Mouse (Mus musculus): Measurements from ENCODE around the gene Fam90a1a. TPM values are rescaled to one million over a fixed set of nuclear protein-coding genes. Genes with fewer than 3 reads are reported as not detected.

Fam90a1a gene
- polyA plus RNA-seq, 1 experiment from 2014 or later = not detected

- Histone ChIP-seq H3K9ac (no peak within 1 kb of the TSS), H3K4me2 (no peak within 1 kb of the TSS), H3K27ac (no peak within 1 kb of the TSS), H3K36me3 (no peaks in the 10 kb centered on the region), H3K9me3 (no peaks in the 10 kb centered on the region), H3K27me3 (no peaks in the 10 kb centered on the region), H3K4me3 (no peak within 1 kb of the TSS), H3K4me1 (no peaks in the 10 kb centered on the region)
- no peak for ATAC-seq (ENCODE audit: insufficient number of reproducible peaks, low FRiP score, low TSS enrichment, low read depth)
- 95% methylated on average over 3 of the region's 3 CpGs for WGBS
Observed at GRCm38 (mm10) chr8:21969475-21969874, 11.0 kb downstream of the Fam90a1a start, which contains the start of gene Ccdc70. TSS of gene Ccdc70 (plus strand) at chr8:21969775.

GRCm38 (mm10) chr8:21978193-21978592 lies 19.7 kb downstream of the Fam90a1a start:
- Histone ChIP-seq H3K9ac (no peak overlapping the region), H3K4me1 (no peaks in the 10 kb centered on the region), H3K36me3 (no peaks in the 10 kb centered on the region), H3K27me3 (no peaks in the 10 kb centered on the region), H3K4me2 (no peak overlapping the region), H3K4me3 (no peak overlapping the region), H3K27ac (no peak overlapping the region), H3K9me3 (no peaks in the 10 kb centered on the region)
- no peak for ATAC-seq (ENCODE audit: insufficient number of reproducible peaks, low FRiP score, low TSS enrichment, low read depth)
- WGBS = 51% methylated on average over 4 of the region's 4 CpGs

- H3K27me3 ChIP-seq = no peaks in the 10 kb centered on the region
- WGBS = 62% methylated on average over 8 of the region's 8 CpGs
- H3K4me3 ChIP-seq = no peak overlapping the region
- H3K9me3 ChIP-seq = no peaks in the 10 kb centered on the region
- H3K4me1 ChIP-seq = no peaks in the 10 kb centered on the region
- no peak overlapping the region for H3K4me2 ChIP-seq
- no peaks in the 10 kb centered on the region for H3K36me3 ChIP-seq
- H3K9ac ChIP-seq = no peak overlapping the region
- ATAC-seq (ENCODE audit: insufficient number of reproducible peaks, low FRiP score, low TSS enrichment, low read depth) = no peak
- no peak overlapping the region for H3K27ac ChIP-seq
Observed at GRCm38 (mm10) chr8:21981664-21982337, 23.3 kb downstream of the Fam90a1a start.

GRCm38 (mm10) chr8:21992184-21992583 lies 33.7 kb downstream of the Fam90a1a start:
- no peak overlapping the region for H3K4me3 ChIP-seq
- WGBS = 24% methylated on average over 6 of the region's 6 CpGs

GRCm38 (mm10) chr8:21995181-21995580 lies 36.7 kb downstream of the Fam90a1a start:
- no peaks in the 10 kb centered on the region for H3K9me3 ChIP-seq
- ATAC-seq (ENCODE audit: insufficient number of reproducible peaks, low FRiP score, low TSS enrichment, low read depth) = no peak
- H3K27me3 ChIP-seq = no peaks in the 10 kb centered on the region
- H3K36me3 ChIP-seq = no peaks in the 10 kb centered on the region
- no peaks in the 10 kb centered on the region for H3K4me1 ChIP-seq
- H3K4me3 ChIP-seq = no peak overlapping the region
- 37% methylated on average over 3 of the region's 3 CpGs for WGBS
- H3K9ac ChIP-seq = no peak overlapping the region
- no peak overlapping the region for H3K4me2 ChIP-seq
- no peak overlapping the region for H3K27ac ChIP-seq

More at GRCm38 (mm10) chr8:21992184-21992583, 33.7 kb downstream of the Fam90a1a start:
- Histone ChIP-seq H3K36me3 (no peaks in the 10 kb centered on the region), H3K9ac (no peak overlapping the region), H3K4me1 (no peaks in the 10 kb centered on the region), H3K27ac (no peak overlapping the region), H3K9me3 (no peaks in the 10 kb centered on the region), H3K27me3 (no peaks in the 10 kb centered on the region), H3K4me2 (no peak overlapping the region)
- ATAC-seq (ENCODE audit: insufficient number of reproducible peaks, low FRiP score, low TSS enrichment, low read depth) = no peak

- no peaks in the 10 kb centered on the region for H3K27me3 ChIP-seq
Observed at GRCm38 (mm10) chr8:22004750-22005522, 46.4 kb downstream of the Fam90a1a start.

GRCm38 (mm10) chr8:22006423-22006822 lies 47.9 kb downstream of the Fam90a1a start:
- H3K27me3 ChIP-seq = no peaks in the 10 kb centered on the region
- H3K4me3 ChIP-seq = no peak overlapping the region
- no peaks in the 10 kb centered on the region for H3K9me3 ChIP-seq
- WGBS = 82% methylated on average over 6 of the region's 6 CpGs
- H3K4me2 ChIP-seq = no peak overlapping the region
- no peak for ATAC-seq (ENCODE audit: insufficient number of reproducible peaks, low FRiP score, low TSS enrichment, low read depth)
- H3K9ac ChIP-seq = no peak overlapping the region
- no peak overlapping the region for H3K27ac ChIP-seq
- no peaks in the 10 kb centered on the region for H3K36me3 ChIP-seq
- no peaks in the 10 kb centered on the region for H3K4me1 ChIP-seq

More at GRCm38 (mm10) chr8:22004750-22005522, 46.4 kb downstream of the Fam90a1a start:
- H3K4me3 ChIP-seq = no peak overlapping the region
- H3K36me3 ChIP-seq = no peaks in the 10 kb centered on the region
- no peak overlapping the region for H3K27ac ChIP-seq
- H3K9ac ChIP-seq = no peak overlapping the region
- no peaks in the 10 kb centered on the region for H3K9me3 ChIP-seq
- ATAC-seq (ENCODE audit: insufficient number of reproducible peaks, low FRiP score, low TSS enrichment, low read depth) = 0 out of 2 replicates have a peak, but pooled peaks have one; percentile 36
- 79% methylated on average over 14 of the region's 14 CpGs for WGBS
- H3K4me2 ChIP-seq = no peak overlapping the region
- no peaks in the 10 kb centered on the region for H3K4me1 ChIP-seq

- H3K27ac ChIP-seq = no peak overlapping the region
- ATAC-seq (ENCODE audit: insufficient number of reproducible peaks, low FRiP score, low TSS enrichment, low read depth) = no peak
- H3K27me3 ChIP-seq = no peaks in the 10 kb centered on the region
- no peak overlapping the region for H3K9ac ChIP-seq
- H3K9me3 ChIP-seq = no peaks in the 10 kb centered on the region
- H3K4me3 ChIP-seq = no peak overlapping the region
- no peaks in the 10 kb centered on the region for H3K4me1 ChIP-seq
- H3K36me3 ChIP-seq = no peaks in the 10 kb centered on the region
- WGBS = 49% methylated on average over 3 of the region's 3 CpGs
- H3K4me2 ChIP-seq = no peak overlapping the region
Observed at GRCm38 (mm10) chr8:22009403-22009802, 50.9 kb downstream of the Fam90a1a start.

- Histone ChIP-seq H3K27ac (no peak overlapping the region), H3K36me3 (no peaks in the 10 kb centered on the region), H3K9me3 (no peaks in the 10 kb centered on the region), H3K4me2 (no peak overlapping the region), H3K4me3 (no peak overlapping the region), H3K9ac (no peak overlapping the region), H3K27me3 (no peaks in the 10 kb centered on the region), H3K4me1 (no peaks in the 10 kb centered on the region)
- 65% methylated on average over 24 of the region's 24 CpGs for WGBS
- ATAC-seq (ENCODE audit: insufficient number of reproducible peaks, low FRiP score, low TSS enrichment, low read depth) = no peak
Observed at GRCm38 (mm10) chr8:22013034-22013707, 54.7 kb downstream of the Fam90a1a start.

Other genes with a start within 250 kb of the Fam90a1a start
- not detected in 2 replicates for gene Defa24, start 224.2 kb upstream of the Fam90a1a start, polyA plus RNA-seq (2015; fragmentation: Nextera tagmentation; extraction: Ambion mirVana)
- gene Defb50, start 135.2 kb upstream of the Fam90a1a start, polyA plus RNA-seq (2015; fragmentation: Nextera tagmentation; extraction: Ambion mirVana) = not detected in 2 replicates
- gene Defb2, start 118.8 kb upstream of the Fam90a1a start, polyA plus RNA-seq (2015; fragmentation: Nextera tagmentation; extraction: Ambion mirVana) = 1.3 TPM in 1 of 2 replicates, not detected in the other
- not detected in 2 replicates for gene Defb10, start 99.8 kb upstream of the Fam90a1a start, polyA plus RNA-seq (2015; fragmentation: Nextera tagmentation; extraction: Ambion mirVana)
- not detected in 2 replicates for gene Defb9, start 73.3 kb upstream of the Fam90a1a start, polyA plus RNA-seq (2015; fragmentation: Nextera tagmentation; extraction: Ambion mirVana)
- gene Defb11, start 52.3 kb upstream of the Fam90a1a start, polyA plus RNA-seq (2015; fragmentation: Nextera tagmentation; extraction: Ambion mirVana) = not detected in 2 replicates
- not detected in 2 replicates for gene Defb15, start 26.0 kb upstream of the Fam90a1a start, polyA plus RNA-seq (2015; fragmentation: Nextera tagmentation; extraction: Ambion mirVana)
- not detected in 2 replicates for gene Defb35, start 20.4 kb upstream of the Fam90a1a start, polyA plus RNA-seq (2015; fragmentation: Nextera tagmentation; extraction: Ambion mirVana)
- not detected in 2 replicates for gene Defb13, start 12.0 kb upstream of the Fam90a1a start, polyA plus RNA-seq (2015; fragmentation: Nextera tagmentation; extraction: Ambion mirVana)
- not detected in 2 replicates for gene Ccdc70, start 11.1 kb downstream of the Fam90a1a start, polyA plus RNA-seq (2015; fragmentation: Nextera tagmentation; extraction: Ambion mirVana)
- gene Atp7b, start 101.6 kb downstream of the Fam90a1a start, polyA plus RNA-seq (2015; fragmentation: Nextera tagmentation; extraction: Ambion mirVana) = 0.27 and 0.29 TPM in 2 replicates
- gene Alg11, start 102.0 kb downstream of the Fam90a1a start, polyA plus RNA-seq (2015; fragmentation: Nextera tagmentation; extraction: Ambion mirVana) = 32.6 and 35.6 TPM in 2 replicates
- 0.07 and 0.19 TPM in 2 replicates for gene Nek5, start 166.3 kb downstream of the Fam90a1a start, polyA plus RNA-seq (2015; fragmentation: Nextera tagmentation; extraction: Ambion mirVana)
- 3.3 and 4.1 TPM in 2 replicates for gene Nek3, start 207.7 kb downstream of the Fam90a1a start, polyA plus RNA-seq (2015; fragmentation: Nextera tagmentation; extraction: Ambion mirVana)
- 36.5 and 37.1 TPM in 2 replicates for gene Ckap2, start 227.1 kb downstream of the Fam90a1a start, polyA plus RNA-seq (2015; fragmentation: Nextera tagmentation; extraction: Ambion mirVana)
- 35.3 and 39.3 TPM in 2 replicates for gene Vps36, start 234.1 kb downstream of the Fam90a1a start, polyA plus RNA-seq (2015; fragmentation: Nextera tagmentation; extraction: Ambion mirVana)

Measured in limb, embryonic 15.5 days (tissue).